Mouse (Mus musculus) heart, postnatal 0 days (tissue): Measurements from ENCODE around the gene Sez6l.

Experiments used
- CTCF ChIP-seq: IDR thresholded peaks from 2 replicates; pipeline ENCODE4 v1.5.1; 2016; ENCODE audit warnings: antibody characterized with exemption, control low read depth, low read depth
- EP300 ChIP-seq: IDR thresholded peaks from 2 replicates; pipeline ENCODE4 v1.6.1; 2016; ENCODE audit warnings: antibody characterized with exemption, low read depth

DNA sequence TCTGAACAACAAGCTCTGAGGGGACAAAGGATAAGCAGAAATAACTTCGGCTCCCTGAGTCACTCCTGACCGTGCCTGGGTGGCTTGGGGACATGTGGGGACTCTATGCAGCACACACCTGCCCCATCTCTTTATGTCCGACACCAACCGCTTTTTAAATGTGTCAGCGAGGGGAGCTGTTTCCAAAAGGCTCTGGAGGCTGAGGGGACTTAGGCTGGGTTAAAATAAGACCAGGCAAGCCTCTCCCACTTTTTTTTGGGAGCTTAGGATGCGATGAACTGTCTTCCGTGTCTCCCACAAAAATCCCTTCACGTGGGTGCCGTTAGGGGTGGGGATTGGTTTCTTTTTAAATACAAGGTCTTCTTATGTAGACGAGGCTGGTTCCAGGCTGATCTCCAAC lies 22.5 kb downstream of the Sez6l start:
- no peak for TF ChIP-seq EP300
- no peak for TF ChIP-seq CTCF
